Mouse (Mus musculus) forebrain, embryonic 13.5 days (tissue): ENCODE data around the gene Pde6d. TPM values are rescaled to one million over a fixed set of nuclear protein-coding genes. Genes with fewer than 3 reads are reported as not detected.

ENCODE experiments used
- ATAC-seq: fragments of 200-750 bp; cut with Nextera tagmentation; 2 replicates; pipeline ENCODE4 v1.8.0; 2017
- H3K27ac ChIP-seq: fragments of 300-500 bp; sonication (generic); 2 replicates; pipeline ENCODE4 v1.5.1; 2015; ENCODE audit warnings: inconsistent platforms, mild to moderate bottlenecking, moderate library complexity
- H3K27me3 ChIP-seq: fragments of 300-500 bp; sonication (generic); 2 replicates; pipeline ENCODE4 v1.6.1; 2015; ENCODE audit warnings: mild to moderate bottlenecking, inconsistent platforms
- H3K36me3 ChIP-seq: fragments of 300-500 bp; sonication (generic); 2 replicates; pipeline ENCODE4 v1.6.1; 2015; ENCODE audit warnings: mild to moderate bottlenecking, inconsistent platforms; ENCODE audit not compliant: poor library complexity, severe bottlenecking
- H3K4me1 ChIP-seq: fragments of 300-500 bp; sonication (generic); 2 replicates; pipeline ENCODE4 v1.6.1; 2015; ENCODE audit warnings: inconsistent platforms
- H3K4me2 ChIP-seq: fragments of 300-500 bp; sonication (generic); 2 replicates; pipeline ENCODE4 v1.6.1; 2015; ENCODE audit warnings: inconsistent platforms, mild to moderate bottlenecking, moderate library complexity
- H3K4me3 ChIP-seq: fragments of 300-500 bp; sonication (generic); 2 replicates; pipeline ENCODE4 v1.5.1; 2015; ENCODE audit warnings: mild to moderate bottlenecking, inconsistent platforms
- H3K9ac ChIP-seq: fragments of 300-500 bp; sonication (generic); 2 replicates; pipeline ENCODE4 v1.6.1; 2015; ENCODE audit warnings: mild to moderate bottlenecking, inconsistent platforms
- H3K9me3 ChIP-seq: fragments of 300-500 bp; sonication (generic); replicated peaks from 2 replicates; pipeline ENCODE4 v1.6.1; 2016; ENCODE audit warnings: inconsistent platforms
- WGBS: fragments of 180-500 bp; shearing (Covaris S2); methylation state at CpG from one replicate; pipeline ENCODE4 v1.1.7; 2015; 5-methylcytosine and 5-hydroxymethylcytosine counted together
- polyA plus RNA-seq: library from polyadenylated mRNA; unstranded; fragments of >200 nt; fragmentation: Nextera tagmentation; extraction: Ambion mirVana; gene quantifications from 2 replicates; pipeline ENCODE4 v1.2.1, GENCODE M21; 2015

The Pde6d gene
- 78.5 and 84.4 TPM in 2 replicates for polyA plus RNA-seq

DNA sequence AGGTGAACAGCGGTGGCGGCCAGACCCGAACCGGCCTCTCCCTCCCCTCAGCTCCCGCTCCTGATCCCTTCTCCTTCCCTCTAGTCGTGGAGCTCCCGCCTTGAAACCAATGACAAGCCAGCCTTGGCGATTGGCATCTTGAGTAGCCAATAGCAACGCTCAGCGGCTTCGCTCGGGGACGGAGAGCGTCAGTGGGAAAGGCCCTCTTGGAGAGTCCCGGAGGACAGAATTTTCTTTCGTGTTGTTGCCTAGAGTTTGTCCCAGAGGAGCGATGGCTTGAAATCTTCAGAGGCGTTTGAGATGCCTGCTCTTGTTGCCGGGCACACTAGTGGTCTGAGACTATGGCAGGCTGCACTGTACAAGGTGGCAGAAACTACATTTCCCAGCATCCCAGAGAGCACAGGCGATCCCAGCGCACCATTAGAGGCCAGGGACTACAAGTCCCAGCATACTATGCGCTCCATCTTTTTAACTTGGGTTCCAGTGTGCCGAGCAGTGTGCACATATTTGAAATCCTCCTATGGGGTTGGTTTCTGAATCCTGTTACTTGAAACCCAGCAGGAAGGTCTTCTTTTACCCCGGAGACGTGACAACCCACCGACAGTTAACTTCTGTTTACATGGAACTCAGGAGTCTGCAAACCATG lies at the start of gene Pde6d, which contains the start of gene Cops7b:
Gene Pde6d (minus strand): TSS at position 179 of the 646 bp plus-strand sequence.
Gene Cops7b (plus strand): TSS at position 454 of the 646 bp plus-strand sequence.
- Histone ChIP-seq H3K27ac (peak within 1 kb of the TSS; percentile 68), H3K9me3 (no peaks in the 10 kb centered on the region), H3K4me3 (peak within 1 kb of the TSS; percentile 87), H3K27me3 (no peaks in the 10 kb centered on the region), H3K36me3 (0 out of 2 replicates have a peak, but pooled peaks cover 5% of the 10 kb centered on the region), H3K9ac (peak within 1 kb of the TSS; percentile 92), H3K4me1 (peaks cover 25% of the 10 kb centered on the region), H3K4me2 (peak within 1 kb of the TSS; percentile 82)
- peak; percentile 98 for ATAC-seq
- WGBS = under 1% methylated on average over 26 of the region's 26 CpGs

DNA sequence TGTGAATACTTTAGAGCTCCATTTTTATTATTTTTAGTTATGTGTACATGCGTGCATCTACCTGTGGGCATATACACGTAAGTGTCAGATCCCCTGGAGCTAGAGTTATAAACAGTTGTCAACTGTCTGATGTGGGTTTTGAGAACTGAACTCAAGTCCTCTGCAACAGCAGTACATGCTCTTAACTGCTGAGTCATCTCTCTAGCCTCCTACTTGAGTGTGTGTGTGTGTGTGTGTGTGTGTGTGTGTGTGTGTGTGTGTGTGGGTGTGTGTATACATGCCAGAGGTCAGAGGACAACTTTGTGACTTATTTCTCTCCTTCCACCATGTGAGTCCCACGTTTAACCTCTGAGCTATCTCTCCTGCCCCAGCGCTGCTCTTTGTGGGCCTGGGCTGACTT lies 48.1 kb upstream of the Pde6d start:
- ATAC-seq = no peak
- Histone ChIP-seq H3K4me3 (no peak overlapping the region), H3K36me3 (no peaks in the 10 kb centered on the region), H3K27me3 (no peaks in the 10 kb centered on the region), H3K9ac (no peak overlapping the region), H3K9me3 (no peaks in the 10 kb centered on the region), H3K4me2 (no peak overlapping the region), H3K4me1 (peaks cover 8% of the 10 kb centered on the region), H3K27ac (no peak overlapping the region)
- 92% methylated on average over 4 of the region's 4 CpGs for WGBS

DNA sequence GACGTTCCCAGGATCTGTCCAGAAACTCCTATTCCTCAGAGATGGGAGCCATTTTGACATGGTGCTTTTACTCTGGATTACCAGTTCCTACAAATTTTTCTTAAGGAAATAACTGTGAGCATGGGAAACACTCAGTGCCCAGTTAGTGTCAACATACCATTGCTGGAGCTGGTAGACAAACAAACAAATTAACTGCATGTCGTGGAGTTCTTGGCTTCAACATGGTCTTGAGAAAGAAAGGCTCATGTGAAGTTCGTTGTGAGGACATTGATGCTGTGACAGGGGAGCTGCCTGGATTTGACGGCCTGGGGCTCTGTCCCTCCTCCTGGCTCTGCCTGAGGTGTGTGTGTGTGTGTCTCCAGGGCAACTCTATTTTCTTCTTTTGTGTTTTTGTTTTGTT lies 47.5 kb upstream of the Pde6d start:
- Histone ChIP-seq H3K4me3 (no peak overlapping the region), H3K4me1 (peaks cover 8% of the 10 kb centered on the region), H3K4me2 (no peak overlapping the region), H3K27me3 (no peaks in the 10 kb centered on the region), H3K9ac (no peak overlapping the region), H3K27ac (no peak overlapping the region), H3K9me3 (no peaks in the 10 kb centered on the region), H3K36me3 (no peaks in the 10 kb centered on the region)
- no peak for ATAC-seq
- 56% methylated on average over 4 of the region's 4 CpGs for WGBS

DNA sequence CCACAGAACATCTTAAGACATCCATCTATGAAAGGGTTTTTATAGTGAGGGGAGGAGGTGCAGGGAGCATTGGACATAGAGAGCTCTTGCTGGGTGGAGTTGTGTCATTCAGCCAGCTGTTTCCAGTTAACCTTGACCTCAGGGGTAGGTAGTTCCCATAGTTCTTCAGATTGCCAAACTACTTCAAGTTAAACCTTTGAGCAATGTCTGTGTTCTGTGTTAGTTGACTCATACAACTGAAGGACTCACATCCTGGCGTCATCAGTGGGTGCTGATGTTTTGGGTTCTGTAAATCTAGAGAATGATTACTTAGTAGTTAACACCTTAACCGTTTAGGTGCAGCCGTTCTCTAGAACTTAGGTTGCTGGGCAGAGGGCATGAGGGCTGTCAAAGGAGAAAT lies 45.8 kb upstream of the Pde6d start:
- Histone ChIP-seq H3K36me3 (no peaks in the 10 kb centered on the region), H3K9ac (no peak overlapping the region), H3K4me3 (no peak overlapping the region), H3K27me3 (no peaks in the 10 kb centered on the region), H3K4me1 (no peaks in the 10 kb centered on the region), H3K9me3 (no peaks in the 10 kb centered on the region), H3K4me2 (no peak overlapping the region), H3K27ac (no peak overlapping the region)
- no peak for ATAC-seq
- WGBS = 86% methylated on average over 3 of the region's 3 CpGs

DNA sequence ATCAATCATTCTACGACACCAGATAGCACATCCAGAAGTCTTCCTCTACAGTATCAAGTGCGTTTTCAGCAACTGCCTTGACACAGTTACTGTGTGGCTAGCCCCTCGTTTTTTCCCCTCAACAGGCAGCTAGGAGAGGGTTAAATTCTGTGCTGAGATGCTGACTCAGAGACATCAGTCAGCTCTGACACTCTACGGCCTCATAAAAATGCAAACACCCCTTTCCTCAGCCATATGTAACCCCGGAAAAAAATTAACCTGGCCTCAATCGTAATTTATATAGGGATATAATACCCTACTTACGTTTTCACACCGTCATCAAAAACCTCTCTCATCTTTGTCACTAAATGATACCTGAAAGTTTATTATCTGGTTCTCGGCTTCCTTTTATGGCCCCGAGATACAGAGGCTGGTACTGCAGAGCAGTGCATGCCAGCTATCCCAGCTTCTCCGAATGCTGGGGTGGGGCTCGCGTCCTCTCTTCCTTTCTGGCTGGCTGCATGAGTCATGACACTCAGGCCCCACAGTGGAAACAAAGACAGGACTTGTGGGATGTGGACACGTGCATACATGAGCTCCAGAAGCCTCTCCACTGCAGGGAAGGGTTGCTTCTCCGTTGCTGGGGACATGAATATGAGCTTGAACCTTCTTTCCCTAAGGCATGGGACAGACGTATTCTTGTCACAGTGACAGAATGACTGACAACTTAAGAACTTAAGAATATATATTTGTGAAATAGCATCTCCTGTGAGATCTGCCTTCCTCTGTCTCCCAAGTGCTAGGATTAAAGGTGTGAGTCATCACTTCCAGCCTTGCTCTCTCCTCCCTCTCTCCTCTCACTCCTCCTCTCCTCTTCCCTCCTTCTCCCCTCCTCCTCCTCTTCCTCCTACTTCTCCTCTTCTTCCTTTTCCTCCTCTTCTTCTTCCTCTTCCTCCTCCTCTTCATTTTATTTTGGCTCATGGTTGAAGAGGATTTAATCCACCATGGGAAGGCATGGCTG lies 40.9 kb upstream of the Pde6d start:
- 76% methylated on average over 16 of the region's 16 CpGs for WGBS
- ATAC-seq = no peak

DNA sequence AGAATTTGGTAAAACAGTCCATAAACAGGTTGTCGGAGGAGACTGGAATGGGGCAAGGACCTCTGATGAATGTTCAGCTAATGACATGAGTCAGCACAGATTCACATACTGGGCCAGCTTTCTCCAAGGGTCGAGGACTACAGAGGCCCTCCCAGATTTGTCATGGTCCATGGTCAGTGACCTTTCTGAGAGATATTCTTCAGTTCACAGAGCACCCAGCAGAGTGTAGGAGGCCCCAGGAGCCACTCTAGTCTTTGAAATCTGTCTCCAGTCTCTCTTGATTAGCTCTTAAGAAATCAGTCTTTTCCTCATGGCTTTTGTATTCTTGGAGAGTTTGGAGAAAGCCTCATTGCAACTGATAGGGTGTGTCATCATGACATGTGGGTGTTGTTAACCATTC lies 39.9 kb upstream of the Pde6d start:
- Histone ChIP-seq H3K4me3 (no peak overlapping the region), H3K4me1 (no peaks in the 10 kb centered on the region), H3K27me3 (no peaks in the 10 kb centered on the region), H3K9ac (no peak overlapping the region), H3K27ac (no peak overlapping the region), H3K4me2 (no peak overlapping the region), H3K9me3 (no peaks in the 10 kb centered on the region), H3K36me3 (no peaks in the 10 kb centered on the region)
- no peak for ATAC-seq
- WGBS = 72% methylated on average over 2 of the region's 2 CpGs

More for the DNA sequence above, 40.9 kb upstream of the Pde6d start:
- Histone ChIP-seq H3K4me1 (no peaks in the 10 kb centered on the region), H3K27ac (no peak overlapping the region), H3K27me3 (no peaks in the 10 kb centered on the region), H3K4me2 (no peak overlapping the region), H3K9me3 (no peaks in the 10 kb centered on the region), H3K4me3 (no peak overlapping the region), H3K9ac (no peak overlapping the region), H3K36me3 (no peaks in the 10 kb centered on the region)

DNA sequence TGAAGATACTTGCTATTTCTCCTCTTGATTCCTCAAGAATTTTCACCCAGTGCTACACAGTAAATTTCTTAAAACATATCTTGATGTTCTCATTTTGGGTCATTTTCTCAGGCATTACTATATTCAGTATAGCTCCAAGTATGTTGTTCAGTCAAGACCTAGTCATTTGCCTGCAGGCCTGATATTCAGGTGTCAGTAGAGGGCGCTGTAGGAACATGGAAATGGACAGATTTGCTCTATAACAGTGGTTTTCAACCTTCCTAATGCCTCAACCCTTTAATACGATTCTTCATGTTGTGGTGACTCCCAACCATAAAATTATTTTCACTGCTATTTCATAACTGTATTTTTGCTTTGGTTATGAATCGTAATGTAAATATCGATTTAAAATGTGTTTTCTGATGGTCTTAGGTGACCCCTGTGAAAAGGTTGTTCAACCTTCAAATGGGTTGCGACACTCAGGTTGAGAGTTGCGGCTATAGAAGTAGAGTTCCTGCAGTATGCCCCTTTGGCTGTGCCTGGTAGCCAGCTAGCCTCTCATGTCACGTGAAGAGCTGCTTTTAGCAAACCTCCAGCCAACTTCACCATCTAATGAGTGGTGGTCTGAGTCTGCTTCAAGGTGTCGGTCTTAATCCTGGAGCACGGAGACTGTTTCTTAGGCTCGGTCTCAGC lies 36.2 kb upstream of the Pde6d start:
- WGBS = 60% methylated on average over 10 of the region's 10 CpGs
- Histone ChIP-seq H3K9ac (no peak overlapping the region), H3K4me2 (no peak overlapping the region), H3K36me3 (no peaks in the 10 kb centered on the region), H3K4me3 (no peak overlapping the region), H3K27ac (no peak overlapping the region), H3K9me3 (no peaks in the 10 kb centered on the region), H3K27me3 (no peaks in the 10 kb centered on the region), H3K4me1 (no peaks in the 10 kb centered on the region)
- peak; percentile 61; the same call in 1 of the 2 replicates for ATAC-seq

DNA sequence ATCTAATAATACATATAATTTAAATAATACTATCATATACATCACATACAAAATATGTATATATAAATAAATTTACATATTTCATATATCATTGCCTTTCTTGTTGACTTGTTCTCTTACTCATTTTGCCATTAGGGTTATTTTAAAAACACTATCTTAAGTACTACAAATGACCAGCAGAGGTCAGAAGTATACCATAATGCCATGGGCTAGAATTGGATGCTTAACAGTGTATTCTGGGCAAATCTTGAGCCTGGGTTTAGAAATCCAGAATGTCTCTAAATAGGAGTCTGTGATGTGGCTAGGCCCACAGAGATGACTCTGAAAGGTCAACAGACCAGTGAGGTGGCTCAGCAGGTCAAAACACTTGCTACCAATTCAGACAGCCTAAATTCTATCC lies 31.8 kb upstream of the Pde6d start:
- Histone ChIP-seq H3K9me3 (no peaks in the 10 kb centered on the region), H3K4me3 (no peak overlapping the region), H3K9ac (no peak overlapping the region)

DNA sequence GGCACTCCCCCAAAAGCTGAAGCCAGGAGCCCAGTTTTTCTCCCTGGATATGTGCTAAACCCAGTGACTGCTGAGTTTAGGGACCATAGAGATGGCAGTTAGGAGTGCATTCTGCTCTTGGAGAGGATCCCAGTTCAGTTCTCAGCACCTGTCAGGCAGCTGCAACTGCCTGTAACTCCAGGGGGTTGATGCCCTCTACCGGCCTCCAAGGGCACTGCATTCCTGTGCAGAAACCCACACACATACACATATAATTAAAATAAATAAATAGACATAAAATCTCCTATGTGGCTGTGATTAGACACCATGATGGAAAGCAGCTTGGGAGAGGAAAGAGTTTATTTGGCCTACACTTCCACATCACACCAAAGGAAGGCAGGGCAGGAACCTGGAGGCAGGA lies 29.7 kb upstream of the Pde6d start:
- Histone ChIP-seq H3K4me1 (no peaks in the 10 kb centered on the region), H3K4me2 (no peak overlapping the region), H3K9me3 (no peaks in the 10 kb centered on the region), H3K36me3 (peaks cover 23% of the 10 kb centered on the region), H3K27me3 (no peaks in the 10 kb centered on the region), H3K27ac (no peak overlapping the region), H3K9ac (no peak overlapping the region), H3K4me3 (no peak overlapping the region)
- WGBS = 68% methylated on average over 1 of the region's 1 CpGs
- ATAC-seq = no peak

More for the DNA sequence above, 31.8 kb upstream of the Pde6d start:
- ATAC-seq = peak; percentile 48; the same call in 1 of the 2 replicates
- peaks cover 6% of the 10 kb centered on the region; the same call in 1 of the 2 replicates for H3K36me3 ChIP-seq
- no peak overlapping the region for H3K27ac ChIP-seq
- H3K27me3 ChIP-seq = no peaks in the 10 kb centered on the region
- no peaks in the 10 kb centered on the region for H3K4me1 ChIP-seq
- H3K4me2 ChIP-seq = no peak overlapping the region

DNA sequence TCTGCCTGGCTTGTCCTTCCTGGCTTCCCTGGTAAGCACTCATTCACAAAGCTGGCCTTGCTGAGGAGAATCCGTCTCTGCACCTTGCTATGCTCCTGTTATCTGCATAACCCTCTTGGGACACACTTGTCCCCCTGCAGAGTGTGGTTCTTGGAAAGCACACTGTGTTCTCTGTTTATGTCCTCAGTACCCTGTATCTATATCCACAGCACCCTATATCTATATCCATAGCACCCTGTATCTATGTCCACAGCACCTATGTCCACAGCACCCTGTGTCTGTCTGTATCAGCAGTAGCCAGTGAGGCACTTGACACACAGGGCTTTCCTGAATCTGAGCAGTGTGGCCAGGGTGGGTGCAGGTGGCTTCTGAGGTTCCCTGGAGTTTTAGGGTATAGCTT lies 28.5 kb upstream of the Pde6d start:
- H3K9me3 ChIP-seq = no peaks in the 10 kb centered on the region
- no peak for ATAC-seq
- no peak overlapping the region for H3K4me2 ChIP-seq
- H3K36me3 ChIP-seq = peaks cover 28% of the 10 kb centered on the region
- no peaks in the 10 kb centered on the region for H3K27me3 ChIP-seq
- H3K4me1 ChIP-seq = no peaks in the 10 kb centered on the region
- no peak overlapping the region for H3K9ac ChIP-seq
- 84% methylated on average over 1 of the region's 1 CpGs for WGBS
- no peak overlapping the region for H3K27ac ChIP-seq
- H3K4me3 ChIP-seq = no peak overlapping the region

DNA sequence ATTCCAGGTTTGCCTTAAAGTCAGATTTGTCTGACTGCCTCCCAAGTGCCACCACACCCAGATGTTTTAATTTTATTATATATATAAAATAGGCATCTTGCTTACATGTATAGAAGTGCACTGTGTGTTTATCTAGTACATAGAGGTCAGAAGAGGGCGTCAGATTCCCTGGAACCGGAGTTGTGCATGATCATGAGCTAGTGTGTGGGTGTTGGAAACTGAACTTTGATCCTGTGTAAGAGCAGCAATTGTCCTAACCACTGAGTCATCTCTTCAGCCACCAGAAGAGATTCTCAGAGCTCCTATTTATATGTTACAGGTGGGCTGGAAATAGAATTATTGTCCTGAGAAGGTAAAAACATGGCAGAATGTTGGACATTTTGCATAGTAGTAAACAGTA lies 17.7 kb upstream of the Pde6d start:
- H3K9ac ChIP-seq = no peak overlapping the region
- peaks cover 91% of the 10 kb centered on the region for H3K36me3 ChIP-seq
- 88% methylated on average over 2 of the region's 2 CpGs for WGBS
- no peaks in the 10 kb centered on the region for H3K4me1 ChIP-seq
- H3K27me3 ChIP-seq = no peaks in the 10 kb centered on the region
- H3K27ac ChIP-seq = no peak overlapping the region
- ATAC-seq = no peak
- no peak overlapping the region for H3K4me2 ChIP-seq
- no peaks in the 10 kb centered on the region for H3K9me3 ChIP-seq
- no peak overlapping the region for H3K4me3 ChIP-seq

DNA sequence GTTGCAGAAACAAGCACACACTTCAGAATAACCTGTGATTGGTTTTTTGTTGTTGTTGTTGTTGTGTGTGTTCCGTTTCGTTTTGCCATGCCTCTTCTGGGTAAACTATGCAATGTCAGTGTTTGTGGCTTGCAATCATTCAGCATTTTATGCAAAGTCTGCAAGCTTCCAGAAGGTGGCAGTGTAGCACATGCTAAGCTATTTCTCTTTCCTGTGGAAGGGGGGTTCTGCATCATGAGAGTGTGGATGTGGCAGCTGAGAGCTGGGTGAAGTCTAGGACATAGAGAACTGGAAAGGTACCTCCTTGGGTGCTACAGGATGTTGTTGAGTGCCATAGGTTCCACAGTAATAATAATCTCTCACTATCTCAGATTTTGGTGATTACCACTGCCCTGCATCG lies 16.1 kb upstream of the Pde6d start:
- H3K9me3 ChIP-seq = no peaks in the 10 kb centered on the region
- peaks cover 90% of the 10 kb centered on the region for H3K36me3 ChIP-seq
- no peak overlapping the region for H3K4me3 ChIP-seq
- H3K27me3 ChIP-seq = no peaks in the 10 kb centered on the region
- H3K4me1 ChIP-seq = no peaks in the 10 kb centered on the region
- H3K27ac ChIP-seq = no peak overlapping the region
- no peak overlapping the region for H3K4me2 ChIP-seq
- H3K9ac ChIP-seq = no peak overlapping the region
- 74% methylated on average over 3 of the region's 3 CpGs for WGBS
- ATAC-seq = 0 out of 2 replicates have a peak, but pooled peaks have one; percentile 27
